Mouse (Mus musculus) liver, adult (tissue): ENCODE measurements around the gene Nav2.

Experiments
- GATA4 ChIP-seq: IDR thresholded peaks from 2 replicates; pipeline ENCODE4 v1.6.1; 2014; ENCODE audit warnings: mild to moderate bottlenecking, low read length; ENCODE audit not compliant: insufficient replicate concordance

Gene Nav2

DNA sequence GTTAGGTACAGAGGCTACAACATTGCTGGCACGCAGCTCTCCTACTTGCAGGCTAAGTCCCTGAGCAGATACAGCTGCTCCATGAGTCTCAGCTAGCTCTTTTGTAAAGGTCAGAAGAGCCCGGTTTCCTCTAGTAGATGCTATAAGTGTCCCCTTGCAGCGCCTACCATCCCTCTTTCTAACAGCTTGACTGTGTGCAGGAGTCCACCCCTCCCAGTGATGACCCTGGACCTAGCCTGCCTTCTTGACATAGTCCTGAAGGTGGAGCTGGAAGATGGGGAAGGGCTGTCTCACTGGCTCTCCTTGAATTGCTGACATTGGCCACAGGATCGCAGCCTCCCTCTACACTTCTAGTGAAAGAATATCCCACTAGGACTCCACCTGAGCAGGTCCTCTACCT lies 708.6 kb downstream of the Nav2 start:
- TF ChIP-seq GATA4, result no peak

DNA sequence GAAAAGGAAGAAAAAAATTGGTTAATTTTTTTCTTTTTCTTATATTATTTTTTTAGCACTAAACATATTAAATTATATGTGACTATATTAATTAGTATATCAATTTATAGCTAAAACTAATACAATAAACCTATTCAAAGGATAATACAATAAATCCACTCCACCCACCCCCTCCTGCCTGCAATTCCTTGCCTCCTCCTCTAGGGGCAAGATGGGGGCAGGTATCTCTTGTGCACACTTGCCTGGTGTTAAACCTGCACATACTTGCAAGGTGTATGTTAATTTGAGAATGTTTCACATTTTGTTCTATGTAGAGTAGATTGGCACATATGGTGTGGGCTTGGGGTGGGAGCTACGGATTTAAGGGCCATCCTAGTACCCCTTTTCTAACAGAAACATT lies 711.6 kb downstream of the Nav2 start:
- no peak for TF ChIP-seq GATA4

DNA sequence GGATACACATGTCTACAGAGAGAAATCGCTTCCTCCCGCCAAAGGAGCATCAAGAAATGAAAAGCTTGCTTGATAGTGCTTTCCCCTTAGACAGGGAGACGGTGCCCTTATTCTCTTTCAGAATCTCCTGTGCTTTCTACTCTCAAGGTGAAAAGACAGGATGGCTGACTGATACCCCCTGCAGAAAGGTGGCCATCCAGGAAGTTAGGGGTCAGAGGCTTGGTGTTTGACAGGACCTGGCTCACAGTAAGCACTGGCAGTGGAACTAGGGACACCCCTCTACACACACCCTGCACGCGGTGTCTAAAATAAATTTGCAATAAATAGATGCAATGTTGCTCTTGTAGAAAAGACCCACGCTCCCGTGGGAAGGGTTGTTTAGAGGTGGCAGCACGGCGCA lies 723.4 kb downstream of the Nav2 start:
- no peak for TF ChIP-seq GATA4

- TF ChIP-seq GATA4, result no peak
Observed at GRCm38 (mm10) chr7:49632391-49632790, 723.9 kb downstream of the Nav2 start.

GRCm38 (mm10) chr7:49633375-49633956 lies 725.0 kb downstream of the Nav2 start:
- no peak for TF ChIP-seq GATA4

DNA sequence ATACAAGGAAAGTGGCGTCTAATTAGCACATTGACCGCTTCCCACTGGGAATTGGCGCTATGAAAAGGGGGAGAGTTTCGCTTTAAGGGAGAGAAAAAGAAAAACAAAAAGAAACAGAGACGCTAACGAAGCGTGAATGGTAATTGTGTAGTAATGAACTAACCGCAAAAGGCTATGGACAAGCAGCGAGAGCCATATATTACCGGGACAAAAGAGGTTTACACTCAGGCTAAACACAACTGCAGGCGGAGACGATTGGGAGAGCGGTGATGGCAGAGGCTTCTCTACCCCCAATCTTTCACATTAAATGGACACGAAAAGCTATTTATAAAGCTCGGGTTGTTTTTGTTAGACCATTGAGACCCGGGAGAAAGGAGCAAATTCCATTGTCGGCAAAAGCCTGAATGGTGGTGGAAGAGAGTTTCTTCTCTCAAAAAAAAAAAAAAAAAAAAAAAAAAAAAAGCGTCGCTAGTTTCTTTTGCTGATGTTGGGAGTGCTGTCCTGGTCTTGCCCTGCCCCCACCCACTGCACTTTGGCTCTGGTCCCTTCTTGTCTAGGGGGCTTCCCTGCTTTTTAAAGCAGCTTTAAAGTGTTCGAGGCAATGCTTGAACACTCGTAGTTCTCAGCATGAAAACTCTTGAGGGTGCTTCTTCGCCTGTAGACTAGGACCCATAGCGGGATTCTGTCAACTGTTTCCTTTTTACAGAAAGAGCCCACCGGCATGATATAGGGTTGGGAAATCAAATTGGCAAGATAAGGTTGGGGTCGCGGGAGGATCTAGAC lies 726.0 kb downstream of the Nav2 start:
- no peak for TF ChIP-seq GATA4

DNA sequence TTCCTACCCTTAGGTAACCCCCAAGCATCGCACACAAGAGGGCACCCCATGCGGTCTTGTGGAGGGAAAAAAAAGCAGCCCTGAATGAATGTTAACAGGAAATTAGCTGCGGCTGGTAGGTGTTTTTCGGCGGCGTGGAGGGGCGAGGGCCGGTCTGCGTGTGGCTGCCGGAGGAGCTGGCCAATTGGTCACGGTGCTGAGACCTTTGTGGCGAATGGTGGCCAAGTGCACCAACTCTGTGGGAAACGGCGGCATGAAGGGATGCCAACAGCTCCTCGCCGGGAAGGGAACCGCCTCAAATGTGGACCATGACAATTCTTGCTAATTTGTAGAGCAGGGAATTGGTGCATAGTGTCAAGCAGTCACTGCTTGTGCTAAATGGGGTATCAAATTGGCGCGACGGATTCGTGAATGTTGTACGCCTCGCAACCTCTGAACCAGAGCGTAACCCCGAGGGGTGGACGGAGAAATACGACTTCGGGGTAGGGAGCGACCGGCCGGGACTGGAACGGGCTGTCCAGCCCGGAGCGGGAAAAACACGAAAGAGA lies 726.6 kb downstream of the Nav2 start:
- TF ChIP-seq GATA4, result no peak

- TF ChIP-seq GATA4, result no peak
Observed at GRCm38 (mm10) chr7:49635971-49636370, 727.5 kb downstream of the Nav2 start.

DNA sequence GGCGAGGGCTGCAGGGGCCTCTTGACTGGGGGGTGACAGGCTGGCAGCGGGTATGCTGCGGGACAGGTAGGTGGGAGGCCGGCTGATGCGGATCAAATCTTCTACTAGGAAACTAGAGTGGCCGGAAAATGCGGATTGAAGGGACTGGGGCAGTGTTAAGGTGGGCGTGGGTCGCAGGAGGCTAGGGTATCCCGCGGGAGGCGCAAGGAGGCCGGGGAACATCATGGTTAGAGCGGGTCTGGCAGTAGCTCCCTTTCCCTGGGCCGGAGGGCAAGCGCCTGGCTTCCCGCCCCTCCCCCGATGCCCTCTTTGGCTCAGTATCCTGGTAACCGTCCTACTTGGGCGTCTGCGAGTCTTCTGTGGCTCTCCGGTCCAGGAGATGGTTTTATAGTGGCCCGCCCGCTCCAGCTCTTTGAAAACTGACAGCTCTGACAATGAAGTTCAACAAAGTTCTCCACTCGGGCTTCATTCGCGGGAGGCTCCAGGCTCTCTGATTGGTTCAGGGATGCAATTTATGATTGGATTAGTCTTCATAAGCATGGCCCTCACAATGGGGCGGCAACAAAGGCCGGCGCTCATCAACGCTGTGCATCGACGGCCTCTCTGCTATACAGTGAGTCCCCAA lies 728.1 kb downstream of the Nav2 start, which contains the start of gene Dbx1:
Gene Dbx1, minus strand, starts transcription at position 359 of the 625 bp plus-strand sequence.
- TF ChIP-seq GATA4, result no peak

DNA sequence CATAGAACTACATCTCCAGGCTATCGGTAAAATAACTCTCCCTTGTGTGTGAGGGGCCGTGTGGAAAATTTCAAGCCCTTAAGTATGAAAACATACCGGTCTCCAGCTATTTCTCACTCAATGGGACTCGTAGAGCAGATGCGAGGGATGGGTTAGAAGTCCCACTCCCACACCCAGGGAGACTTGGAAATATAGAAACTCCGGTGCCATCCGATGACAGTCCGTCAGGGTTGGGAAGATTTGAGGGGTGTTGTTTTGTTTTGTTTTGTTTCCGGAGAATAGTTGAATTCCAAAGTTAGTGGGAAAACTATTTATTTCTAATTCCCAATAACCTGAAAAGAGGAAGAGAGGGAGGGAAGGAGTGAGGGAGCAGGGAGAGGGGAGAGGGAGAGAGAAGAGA lies 728.8 kb downstream of the Nav2 start:
- TF ChIP-seq GATA4, result no peak

DNA sequence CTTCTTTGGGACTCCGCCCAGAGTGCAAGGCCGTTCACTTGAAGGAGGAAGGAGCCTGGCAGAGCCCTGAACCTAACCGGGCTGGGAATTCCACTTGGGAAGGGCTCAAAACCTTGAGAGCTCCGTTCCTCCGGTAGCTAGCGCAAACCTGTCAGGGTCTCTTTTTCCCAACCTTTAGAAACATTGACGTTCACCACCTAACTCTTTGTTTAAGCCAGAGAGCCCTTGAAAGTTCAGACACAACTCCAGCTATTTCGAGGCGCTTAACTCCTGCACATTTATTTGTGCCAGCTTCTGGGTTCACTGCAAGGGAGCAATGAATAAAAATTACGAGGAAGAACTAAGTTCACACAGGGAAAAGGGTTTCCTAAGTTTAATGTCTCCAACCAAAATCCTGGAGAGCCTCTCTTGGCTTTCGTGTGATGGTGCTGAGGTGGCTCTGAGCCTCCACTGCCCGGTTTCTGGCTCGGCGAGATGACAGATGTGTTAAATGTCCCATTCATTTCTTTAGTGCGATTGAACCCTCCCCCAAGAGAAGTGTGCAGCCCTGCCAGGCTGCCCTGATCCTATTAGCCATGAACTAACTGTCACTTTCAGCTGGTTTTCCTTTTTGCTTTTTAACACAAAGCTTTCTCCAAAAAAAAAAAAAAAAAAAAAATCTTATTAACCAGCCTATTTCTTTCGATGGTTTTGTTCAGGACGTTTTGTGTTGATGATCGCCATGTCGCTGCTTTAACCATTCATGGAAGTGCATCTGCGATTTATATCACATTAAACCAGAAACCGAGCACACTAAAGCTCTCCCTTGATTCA lies 729.5 kb downstream of the Nav2 start:
- TF ChIP-seq GATA4, result no peak

GRCm38 (mm10) chr7:49638941-49639776 lies 730.6 kb downstream of the Nav2 start:
- no peak for TF ChIP-seq GATA4

DNA sequence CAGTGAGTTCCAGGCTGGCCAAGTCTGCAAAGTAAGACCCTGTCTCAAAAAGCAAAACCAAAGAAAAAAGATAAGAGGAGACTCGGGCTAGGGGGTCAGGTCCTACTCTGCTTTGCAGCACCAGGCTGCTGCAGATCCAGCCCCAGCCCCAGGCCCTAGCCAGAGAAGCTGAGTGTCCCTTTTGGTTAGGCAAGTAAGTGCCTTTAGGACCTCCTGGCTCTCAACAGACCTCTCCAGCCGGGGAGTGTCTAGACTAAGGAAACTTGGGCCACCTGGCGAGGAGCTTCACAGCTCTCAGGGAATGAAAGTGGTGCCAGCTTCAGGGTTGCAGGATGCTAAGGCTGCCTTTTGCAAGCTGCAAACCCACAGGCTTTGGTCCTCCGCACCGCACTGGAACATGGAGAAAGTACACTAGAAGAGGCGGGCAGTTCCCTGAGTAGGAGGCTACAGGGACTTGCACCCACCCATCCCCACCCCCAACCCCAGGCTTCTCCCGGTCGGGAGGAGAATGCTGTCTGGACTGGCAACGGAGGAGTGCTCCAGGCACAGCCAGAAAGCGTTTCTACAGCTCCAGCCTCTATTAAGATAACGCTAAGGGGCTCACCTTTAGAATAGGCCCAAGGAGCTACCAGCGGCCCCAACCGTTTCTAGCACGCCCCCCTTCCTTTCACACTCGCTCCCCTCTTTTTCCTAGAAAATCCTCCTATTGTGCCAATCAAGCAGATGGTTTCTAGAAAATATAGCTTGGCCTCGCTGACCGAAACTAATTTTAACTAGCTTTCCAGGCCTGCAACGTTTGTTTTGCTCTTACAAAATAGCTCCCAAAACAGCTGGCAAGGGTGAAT lies 731.6 kb downstream of the Nav2 start:
- no peak for TF ChIP-seq GATA4
